Mouse (Mus musculus): ENCODE measurements around the gene Pam16. TPM values are rescaled to one million over a fixed set of nuclear protein-coding genes. Genes with fewer than 3 reads are reported as not detected.
A peak's percentile ranks its signal among the peaks of the same experiment; 100 is the strongest.

Pam16 gene
- 84.7 and 85.5 TPM in 2 replicates for polyA plus RNA-seq (2014; fragmentation: Nextera tagmentation; extraction: Ambion mirVana)

- WGBS, result under 1% methylated on average over 56 of the region's 56 CpGs
- Histone ChIP-seq H3K9me3 (ENCODE audit: control insufficient read depth, low read depth, low read length) (no peaks in the 10 kb centered on the region), H3K4me2 (replicated peaks; ENCODE audit: low read depth, low read length) (peak within 1 kb of the TSS; percentile 72), H3K27me3 (ENCODE audit: control insufficient read depth, insufficient read depth, low read length) (no peaks in the 10 kb centered on the region), H3K27ac (ENCODE audit: low read length) (peak within 1 kb of the TSS; percentile 64), H3K4me3 (ENCODE audit: low read depth, low read length) (peak within 1 kb of the TSS; percentile 61), H3K4me1 (ENCODE audit: control insufficient read depth, insufficient read depth, low read length) (peaks cover 9% of the 10 kb centered on the region), H3K36me3 (ENCODE audit: control insufficient read depth, insufficient read depth, low read length) (peaks cover 3% of the 10 kb centered on the region; the same call in 1 of the 2 replicates), H3K9ac (replicated peaks; ENCODE audit: low read depth, low read length) (peak within 1 kb of the TSS; percentile 66)
- peak; percentile 92 for ATAC-seq (ENCODE audit: insufficient number of reproducible peaks, insufficient read depth, low FRiP score, low read depth)
Measured at GRCm38 (mm10) chr16:4624481-4625110, at the start of gene Pam16. Gene Pam16, minus strand, starts transcription at chr16:4624988.

DNA sequence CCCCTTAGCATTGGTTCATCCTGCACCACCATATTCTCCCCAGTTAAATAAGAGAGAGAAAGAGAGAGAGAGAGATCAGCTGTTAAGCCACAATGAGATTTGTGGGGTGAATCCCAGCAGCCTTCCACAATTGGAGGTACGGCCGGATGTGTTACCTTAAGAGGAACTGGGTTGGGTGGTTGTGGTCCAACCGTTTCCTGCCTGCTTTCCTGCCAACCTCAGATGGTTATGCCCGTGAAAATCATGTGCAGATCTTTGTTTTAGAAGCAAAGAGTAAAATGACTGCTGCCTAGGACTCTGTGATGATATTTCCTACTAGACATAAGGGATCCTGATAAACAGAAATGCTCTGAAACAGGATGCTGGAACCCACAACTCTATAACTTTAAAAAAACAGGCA lies 49.3 kb upstream of the Pam16 start:
- H3K4me1 ChIP-seq (ENCODE audit: control insufficient read depth, insufficient read depth, low read length), result no peaks in the 10 kb centered on the region
- no peak overlapping the region for H3K27ac ChIP-seq (ENCODE audit: low read length)
- H3K4me3 ChIP-seq (ENCODE audit: low read depth, low read length), result no peak overlapping the region
- no peaks in the 10 kb centered on the region for H3K27me3 ChIP-seq (ENCODE audit: control insufficient read depth, insufficient read depth, low read length)
- no peaks in the 10 kb centered on the region for H3K9me3 ChIP-seq (ENCODE audit: control insufficient read depth, low read depth, low read length)
- ATAC-seq (ENCODE audit: insufficient number of reproducible peaks, insufficient read depth, low FRiP score, low read depth), result no peak
- H3K4me2 ChIP-seq (replicated peaks; ENCODE audit: low read depth, low read length), result no peak overlapping the region
- no peak overlapping the region for H3K9ac ChIP-seq (replicated peaks; ENCODE audit: low read depth, low read length)
- 91% methylated on average over 4 of the region's 4 CpGs for WGBS
- peaks cover 14% of the 10 kb centered on the region for H3K36me3 ChIP-seq (ENCODE audit: control insufficient read depth, insufficient read depth, low read length)

- no peak overlapping the region for H3K27ac ChIP-seq (ENCODE audit: low read length)
- ATAC-seq (ENCODE audit: insufficient number of reproducible peaks, insufficient read depth, low FRiP score, low read depth), result no peak
- no peak overlapping the region for H3K4me2 ChIP-seq (replicated peaks; ENCODE audit: low read depth, low read length)
- H3K4me1 ChIP-seq (ENCODE audit: control insufficient read depth, insufficient read depth, low read length), result no peaks in the 10 kb centered on the region
- H3K9me3 ChIP-seq (ENCODE audit: control insufficient read depth, low read depth, low read length), result no peaks in the 10 kb centered on the region
- WGBS, result 68% methylated on average over 5 of the region's 5 CpGs
- no peaks in the 10 kb centered on the region for H3K27me3 ChIP-seq (ENCODE audit: control insufficient read depth, insufficient read depth, low read length)
- no peak overlapping the region for H3K4me3 ChIP-seq (ENCODE audit: low read depth, low read length)
- peaks cover 15% of the 10 kb centered on the region for H3K36me3 ChIP-seq (ENCODE audit: control insufficient read depth, insufficient read depth, low read length)
- no peak overlapping the region for H3K9ac ChIP-seq (replicated peaks; ENCODE audit: low read depth, low read length)
Measured at GRCm38 (mm10) chr16:4670317-4670716, 45.5 kb upstream of the Pam16 start.

DNA sequence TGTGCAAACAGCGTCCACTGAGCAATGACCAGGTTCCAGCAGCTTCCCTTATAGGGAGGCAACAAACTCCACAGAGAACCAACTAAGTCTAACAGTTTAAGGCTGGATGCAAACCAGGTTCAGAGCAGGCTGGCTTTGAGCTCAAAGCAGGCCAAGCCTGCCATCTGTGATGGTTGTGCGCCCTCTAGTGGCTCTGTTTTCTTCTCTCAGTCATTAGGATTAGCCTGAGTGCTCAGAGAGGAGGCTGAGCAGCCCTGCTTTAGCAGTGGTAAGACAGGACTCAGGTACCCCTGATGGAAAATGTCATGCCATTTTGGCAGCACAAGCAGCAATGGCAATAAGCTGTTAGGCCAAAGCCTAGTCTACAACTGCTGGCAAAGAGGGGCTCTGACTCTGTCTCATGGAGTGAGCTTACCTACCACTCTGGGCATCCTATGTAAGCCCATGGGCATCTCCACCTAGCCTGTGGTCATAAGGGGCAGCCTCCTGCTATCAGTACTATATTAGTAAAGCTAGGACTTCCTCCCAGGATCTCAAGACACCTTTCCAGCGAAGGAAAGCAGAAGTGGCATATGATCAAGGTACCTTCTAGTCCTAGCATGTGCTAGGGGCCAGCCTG lies 42.5 kb upstream of the Pam16 start:
- H3K4me1 ChIP-seq (ENCODE audit: control insufficient read depth, insufficient read depth, low read length), result no peaks in the 10 kb centered on the region
- 32% methylated on average over 3 of the region's 3 CpGs for WGBS
- ATAC-seq (ENCODE audit: insufficient number of reproducible peaks, insufficient read depth, low FRiP score, low read depth), result peak; percentile 87; the same call in 1 of the 2 replicates
- no peak overlapping the region for H3K27ac ChIP-seq (ENCODE audit: low read length)
- H3K27me3 ChIP-seq (ENCODE audit: control insufficient read depth, insufficient read depth, low read length), result no peaks in the 10 kb centered on the region
- no peaks in the 10 kb centered on the region for H3K9me3 ChIP-seq (ENCODE audit: control insufficient read depth, low read depth, low read length)
- H3K9ac ChIP-seq (replicated peaks; ENCODE audit: low read depth, low read length), result no peak overlapping the region
- no peak overlapping the region for H3K4me2 ChIP-seq (replicated peaks; ENCODE audit: low read depth, low read length)
- H3K36me3 ChIP-seq (ENCODE audit: control insufficient read depth, insufficient read depth, low read length), result peaks cover 13% of the 10 kb centered on the region
- H3K4me3 ChIP-seq (ENCODE audit: low read depth, low read length), result no peak overlapping the region

- H3K4me3 ChIP-seq (ENCODE audit: low read depth, low read length), result no peak overlapping the region
- H3K27me3 ChIP-seq (ENCODE audit: control insufficient read depth, insufficient read depth, low read length), result no peaks in the 10 kb centered on the region
- H3K4me1 ChIP-seq (ENCODE audit: control insufficient read depth, insufficient read depth, low read length), result no peaks in the 10 kb centered on the region
- H3K9me3 ChIP-seq (ENCODE audit: control insufficient read depth, low read depth, low read length), result no peaks in the 10 kb centered on the region
- 87% methylated on average over 2 of the region's 2 CpGs for WGBS
- ATAC-seq (ENCODE audit: insufficient number of reproducible peaks, insufficient read depth, low FRiP score, low read depth), result no peak
- H3K4me2 ChIP-seq (replicated peaks; ENCODE audit: low read depth, low read length), result no peak overlapping the region
- H3K27ac ChIP-seq (ENCODE audit: low read length), result no peak overlapping the region
- H3K9ac ChIP-seq (replicated peaks; ENCODE audit: low read depth, low read length), result no peak overlapping the region
- peaks cover 13% of the 10 kb centered on the region for H3K36me3 ChIP-seq (ENCODE audit: control insufficient read depth, insufficient read depth, low read length)
Measured at GRCm38 (mm10) chr16:4665726-4666125, 40.9 kb upstream of the Pam16 start.

GRCm38 (mm10) chr16:4663806-4664205 lies 39.0 kb upstream of the Pam16 start:
- no peak overlapping the region for H3K27ac ChIP-seq (ENCODE audit: low read length)

DNA sequence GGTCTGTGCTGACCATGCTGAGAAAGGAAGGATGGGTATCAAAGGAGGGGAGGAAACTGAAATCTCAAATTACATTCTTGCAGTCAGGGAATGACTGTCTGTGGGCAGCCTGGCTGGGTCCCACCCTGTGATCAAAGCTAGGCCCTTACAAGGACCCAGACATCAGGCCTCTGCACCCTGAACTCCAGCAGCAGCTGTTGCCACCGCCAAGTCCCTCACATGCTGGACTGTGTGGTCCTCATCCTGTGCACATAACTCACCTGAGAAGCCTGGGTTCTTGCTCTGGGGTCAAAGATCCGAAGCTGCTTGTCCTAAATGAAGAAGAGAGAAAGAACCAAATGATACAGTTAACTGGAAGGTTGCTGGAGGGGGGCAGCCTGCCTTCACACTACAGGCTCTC lies 36.8 kb upstream of the Pam16 start:
- H3K9ac ChIP-seq (replicated peaks; ENCODE audit: low read depth, low read length), result no peak overlapping the region
- no peaks in the 10 kb centered on the region for H3K9me3 ChIP-seq (ENCODE audit: control insufficient read depth, low read depth, low read length)
- H3K36me3 ChIP-seq (ENCODE audit: control insufficient read depth, insufficient read depth, low read length), result peaks cover 2% of the 10 kb centered on the region; the same call in 1 of the 2 replicates
- H3K4me1 ChIP-seq (ENCODE audit: control insufficient read depth, insufficient read depth, low read length), result peaks cover 13% of the 10 kb centered on the region
- no peak overlapping the region for H3K4me3 ChIP-seq (ENCODE audit: low read depth, low read length)
- 76% methylated on average over 2 of the region's 2 CpGs for WGBS
- H3K27me3 ChIP-seq (ENCODE audit: control insufficient read depth, insufficient read depth, low read length), result no peaks in the 10 kb centered on the region
- no peak overlapping the region for H3K4me2 ChIP-seq (replicated peaks; ENCODE audit: low read depth, low read length)
- ATAC-seq (ENCODE audit: insufficient number of reproducible peaks, insufficient read depth, low FRiP score, low read depth), result no peak
- no peak overlapping the region for H3K27ac ChIP-seq (ENCODE audit: low read length)

More at GRCm38 (mm10) chr16:4663806-4664205, 39.0 kb upstream of the Pam16 start:
- Histone ChIP-seq H3K9me3 (ENCODE audit: control insufficient read depth, low read depth, low read length) (no peaks in the 10 kb centered on the region), H3K9ac (replicated peaks; ENCODE audit: low read depth, low read length) (no peak overlapping the region), H3K4me2 (replicated peaks; ENCODE audit: low read depth, low read length) (no peak overlapping the region), H3K4me3 (ENCODE audit: low read depth, low read length) (no peak overlapping the region), H3K4me1 (ENCODE audit: control insufficient read depth, insufficient read depth, low read length) (peaks cover 7% of the 10 kb centered on the region), H3K27me3 (ENCODE audit: control insufficient read depth, insufficient read depth, low read length) (no peaks in the 10 kb centered on the region), H3K36me3 (ENCODE audit: control insufficient read depth, insufficient read depth, low read length) (peaks cover 7% of the 10 kb centered on the region)
- WGBS, result 90% methylated on average over 2 of the region's 2 CpGs
- no peak for ATAC-seq (ENCODE audit: insufficient number of reproducible peaks, insufficient read depth, low FRiP score, low read depth)

GRCm38 (mm10) chr16:4659326-4659725 lies 34.5 kb upstream of the Pam16 start:
- no peak overlapping the region for H3K4me3 ChIP-seq (ENCODE audit: low read depth, low read length)
- 30% methylated on average over 2 of the region's 2 CpGs for WGBS
- H3K4me1 ChIP-seq (ENCODE audit: control insufficient read depth, insufficient read depth, low read length), result peaks cover 28% of the 10 kb centered on the region
- no peaks in the 10 kb centered on the region for H3K27me3 ChIP-seq (ENCODE audit: control insufficient read depth, insufficient read depth, low read length)
- H3K36me3 ChIP-seq (ENCODE audit: control insufficient read depth, insufficient read depth, low read length), result peaks cover 5% of the 10 kb centered on the region
- no peaks in the 10 kb centered on the region for H3K9me3 ChIP-seq (ENCODE audit: control insufficient read depth, low read depth, low read length)
- H3K4me2 ChIP-seq (replicated peaks; ENCODE audit: low read depth, low read length), result 0 out of 2 replicates have a peak overlapping the region, but pooled peaks have one; percentile 3
- peak overlapping the region; percentile 85 for H3K27ac ChIP-seq (ENCODE audit: low read length)
- ATAC-seq (ENCODE audit: insufficient number of reproducible peaks, insufficient read depth, low FRiP score, low read depth), result no peak
- H3K9ac ChIP-seq (replicated peaks; ENCODE audit: low read depth, low read length), result no peak overlapping the region
